Mouse (Mus musculus): Measurements from ENCODE around the gene Cdkn3.
A peak's percentile ranks its signal among the peaks of the same experiment; 100 is the strongest.
"Not testable (repeated sequence)": the region's sequence is repeated elsewhere in the genome, so short reads cannot be mapped to it uniquely, and the experiment has no call there.

The Cdkn3 gene

GRCm38 (mm10) chr14:46760355-46761029, at the start of gene Cdkn3:
Cdkn3 (plus strand) TSS chr14:46760541.
- peak; percentile 92 to 93 for DNase-seq (ENCODE audit: low spot score in 2 of 2)

GRCm38 (mm10) chr14:46718483-46718922, 41.8 kb upstream of the Cdkn3 start:
- no peak for DNase-seq (ENCODE audit: low spot score in 2 of 2)

GRCm38 (mm10) chr14:46722031-46722430, 38.3 kb upstream of the Cdkn3 start:
- no peak for DNase-seq (ENCODE audit: low spot score in 2 of 2)

- DNase-seq (ENCODE audit: low spot score in 2 of 2), result no peak
These were observed 36.5 kb upstream of the Cdkn3 start for GRCm38 (mm10) chr14:46723828-46724227.

- no peak for DNase-seq (ENCODE audit: low spot score in 2 of 2)
These were observed 35.4 kb upstream of the Cdkn3 start for GRCm38 (mm10) chr14:46724941-46725340.

GRCm38 (mm10) chr14:46725743-46726142, 34.6 kb upstream of the Cdkn3 start:
- peak; percentile 28 to 77 for DNase-seq (ENCODE audit: low spot score in 2 of 2)

- no peak for DNase-seq (ENCODE audit: low spot score in 2 of 2)
These were observed 26.1 kb upstream of the Cdkn3 start for GRCm38 (mm10) chr14:46734262-46734661.

- DNase-seq (ENCODE audit: low spot score in 2 of 2), result no peak
These were observed 25.4 kb upstream of the Cdkn3 start for GRCm38 (mm10) chr14:46734761-46735455.

GRCm38 (mm10) chr14:46736366-46736765, 24.0 kb upstream of the Cdkn3 start:
- no peak for DNase-seq (ENCODE audit: low spot score in 2 of 2)

- not testable (repeated sequence) for DNase-seq (ENCODE audit: low spot score in 2 of 2)
These were observed 23.0 kb upstream of the Cdkn3 start for GRCm38 (mm10) chr14:46737346-46737745.

- DNase-seq (ENCODE audit: low spot score in 2 of 2), result no peak
These were observed 17.7 kb upstream of the Cdkn3 start for GRCm38 (mm10) chr14:46742674-46743073.

- no peak for DNase-seq (ENCODE audit: low spot score in 2 of 2)
These were observed 14.9 kb upstream of the Cdkn3 start for GRCm38 (mm10) chr14:46745413-46745812.

GRCm38 (mm10) chr14:46754371-46754770, 6.0 kb upstream of the Cdkn3 start:
- DNase-seq (ENCODE audit: low spot score in 2 of 2), result not testable (repeated sequence)

- DNase-seq (ENCODE audit: low spot score in 2 of 2), result no peak
These were observed 4.5 kb upstream of the Cdkn3 start for GRCm38 (mm10) chr14:46755851-46756250.

GRCm38 (mm10) chr14:46757736-46758135, 2.6 kb upstream of the Cdkn3 start:
- no peak for DNase-seq (ENCODE audit: low spot score in 2 of 2)

- no peak for DNase-seq (ENCODE audit: low spot score in 2 of 2)
These were observed 379 bp upstream of the Cdkn3 start for GRCm38 (mm10) chr14:46759970-46760354.

GRCm38 (mm10) chr14:46761186-46761585, 845 bp downstream of the Cdkn3 start:
- no peak for DNase-seq (ENCODE audit: low spot score in 2 of 2)

- no peak for DNase-seq (ENCODE audit: low spot score in 2 of 2)
These were observed 6.8 kb downstream of the Cdkn3 start for GRCm38 (mm10) chr14:46767116-46767515.

- no peak for DNase-seq (ENCODE audit: low spot score in 2 of 2)
These were observed 9.7 kb downstream of the Cdkn3 start for GRCm38 (mm10) chr14:46770036-46770435.

- DNase-seq (ENCODE audit: low spot score in 2 of 2), result no peak
These were observed 18.4 kb downstream of the Cdkn3 start for GRCm38 (mm10) chr14:46778756-46779155.

- DNase-seq (ENCODE audit: low spot score in 2 of 2), result no peak
These were observed 18.9 kb downstream of the Cdkn3 start for GRCm38 (mm10) chr14:46779217-46779616.

GRCm38 (mm10) chr14:46781086-46781485, 20.7 kb downstream of the Cdkn3 start:
- DNase-seq (ENCODE audit: low spot score in 2 of 2), result peak in 1 of 2 experiments; percentile 54

- DNase-seq (ENCODE audit: low spot score in 2 of 2), result peak in 1 of 2 experiments; percentile 36
These were observed 22.0 kb downstream of the Cdkn3 start for GRCm38 (mm10) chr14:46782187-46782828.
